Mouse (Mus musculus): ENCODE measurements around the gene Hivep3.

The Hivep3 gene

GRCm38 (mm10) chr4:120058157-120058556 lies 324.6 kb downstream of the Hivep3 start:
- DNase-seq (ENCODE audit: low spot score in 2 of 2) = no peak

GRCm38 (mm10) chr4:120058794-120059193 lies 325.2 kb downstream of the Hivep3 start:
- DNase-seq (ENCODE audit: low spot score in 2 of 2) = no peak

DNA sequence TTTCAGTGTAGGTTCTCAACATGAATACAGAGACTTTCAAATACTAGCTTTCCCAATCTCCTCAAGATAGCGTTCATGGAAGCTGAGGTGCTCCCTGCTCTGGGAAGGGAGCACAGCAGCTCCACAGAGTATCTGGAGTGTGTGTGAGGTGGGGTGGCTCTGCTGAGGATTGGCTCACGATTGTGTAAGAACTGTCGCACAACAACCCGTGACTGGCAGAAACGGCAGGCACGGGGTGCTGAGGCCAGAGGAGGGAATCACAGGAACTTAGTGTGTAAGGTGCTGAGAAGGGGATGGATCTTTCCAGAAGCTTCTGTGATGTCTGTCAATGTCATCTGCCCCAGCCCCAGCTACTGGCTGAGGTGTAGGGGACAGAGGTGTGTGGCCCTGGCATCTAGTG lies 328.1 kb downstream of the Hivep3 start:
- DNase-seq (ENCODE audit: low spot score in 2 of 2) = no peak

GRCm38 (mm10) chr4:120062198-120062597 lies 328.6 kb downstream of the Hivep3 start:
- DNase-seq (ENCODE audit: low spot score in 2 of 2) = no peak

- no peak for DNase-seq (ENCODE audit: low spot score in 2 of 2)
Observed at GRCm38 (mm10) chr4:120062754-120063153, 329.2 kb downstream of the Hivep3 start.

GRCm38 (mm10) chr4:120063353-120064124 lies 330.0 kb downstream of the Hivep3 start:
- DNase-seq (ENCODE audit: low spot score in 2 of 2) = no peak

GRCm38 (mm10) chr4:120064696-120065095 lies 331.1 kb downstream of the Hivep3 start, which contains the start of gene AL607142.1:
Gene AL607142.1, plus strand, starts transcription at chr4:120064996.
- DNase-seq (ENCODE audit: low spot score in 2 of 2) = no peak

DNA sequence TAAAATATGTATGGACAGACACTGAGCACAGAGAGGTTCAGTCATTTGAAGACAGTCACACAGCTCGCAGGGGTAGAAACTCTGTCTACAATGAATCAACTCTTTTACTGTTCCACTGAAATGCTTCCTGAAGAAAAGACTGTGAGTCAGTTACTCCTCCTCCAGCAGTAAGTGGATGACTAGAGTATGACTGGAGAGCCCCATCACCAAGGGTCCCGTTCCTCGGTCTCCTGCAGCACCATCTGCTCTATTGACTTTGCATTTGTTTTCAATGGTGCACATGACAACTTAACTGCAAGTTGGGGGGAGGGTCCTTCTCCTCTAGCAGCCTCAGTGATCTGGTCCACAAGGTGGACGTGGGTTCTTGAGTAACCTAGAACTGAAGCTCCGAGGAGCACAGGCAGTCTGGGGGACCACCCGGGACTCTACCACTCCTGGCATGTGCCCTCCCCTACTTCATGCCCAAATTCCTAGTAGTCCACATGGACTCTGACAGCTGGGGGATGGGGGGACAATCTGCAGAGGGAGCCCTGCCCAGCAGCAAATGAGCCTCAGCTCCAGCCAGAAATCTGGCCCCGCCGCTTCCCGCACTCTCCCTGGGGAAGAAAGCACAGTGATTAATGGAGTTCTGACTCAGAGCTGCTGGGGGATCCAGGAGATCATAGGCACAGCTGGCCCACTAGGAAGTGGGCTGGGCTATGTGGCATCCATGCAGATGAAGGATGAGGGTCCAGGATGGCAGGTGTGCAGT lies 333.4 kb downstream of the Hivep3 start:
- no peak for DNase-seq (ENCODE audit: low spot score in 2 of 2)

GRCm38 (mm10) chr4:120067592-120068235 lies 334.1 kb downstream of the Hivep3 start:
- DNase-seq (ENCODE audit: low spot score in 2 of 2) = no peak

- DNase-seq (ENCODE audit: low spot score in 2 of 2) = no peak
Observed at GRCm38 (mm10) chr4:120068883-120069581, 335.4 kb downstream of the Hivep3 start.

GRCm38 (mm10) chr4:120069582-120069980 lies 336.0 kb downstream of the Hivep3 start:
- DNase-seq (ENCODE audit: low spot score in 2 of 2) = no peak

DNA sequence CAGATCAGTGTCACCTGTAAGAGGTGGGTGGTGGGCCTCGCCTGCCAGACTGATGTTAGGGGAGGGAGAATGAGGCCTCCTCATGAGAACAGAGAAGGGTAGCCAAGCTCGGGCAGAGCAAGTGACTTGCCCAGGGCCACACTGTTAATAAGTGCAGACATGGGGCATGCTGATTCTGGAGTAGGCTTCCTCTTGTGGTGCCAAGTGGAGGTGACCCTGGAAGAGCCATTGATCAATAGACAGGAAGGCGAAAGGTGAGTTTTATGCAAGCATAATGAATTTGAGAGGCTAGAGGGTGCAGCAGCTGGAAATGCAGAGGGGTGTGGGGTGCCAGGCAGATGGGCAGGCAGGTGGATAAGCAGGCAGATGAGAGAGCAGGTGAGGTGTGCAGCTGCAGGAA lies 337.8 kb downstream of the Hivep3 start:
- DNase-seq (ENCODE audit: low spot score in 2 of 2) = no peak

- DNase-seq (ENCODE audit: low spot score in 2 of 2) = no peak
Observed at GRCm38 (mm10) chr4:120071842-120072507, 338.4 kb downstream of the Hivep3 start.

- DNase-seq (ENCODE audit: low spot score in 2 of 2) = no peak
Observed at GRCm38 (mm10) chr4:120074061-120074460, 340.5 kb downstream of the Hivep3 start.

- no peak for DNase-seq (ENCODE audit: low spot score in 2 of 2)
Observed at GRCm38 (mm10) chr4:120077322-120077721, 343.7 kb downstream of the Hivep3 start.

- DNase-seq (ENCODE audit: low spot score in 2 of 2) = no peak
Observed at GRCm38 (mm10) chr4:120082527-120082926, 348.9 kb downstream of the Hivep3 start.

DNA sequence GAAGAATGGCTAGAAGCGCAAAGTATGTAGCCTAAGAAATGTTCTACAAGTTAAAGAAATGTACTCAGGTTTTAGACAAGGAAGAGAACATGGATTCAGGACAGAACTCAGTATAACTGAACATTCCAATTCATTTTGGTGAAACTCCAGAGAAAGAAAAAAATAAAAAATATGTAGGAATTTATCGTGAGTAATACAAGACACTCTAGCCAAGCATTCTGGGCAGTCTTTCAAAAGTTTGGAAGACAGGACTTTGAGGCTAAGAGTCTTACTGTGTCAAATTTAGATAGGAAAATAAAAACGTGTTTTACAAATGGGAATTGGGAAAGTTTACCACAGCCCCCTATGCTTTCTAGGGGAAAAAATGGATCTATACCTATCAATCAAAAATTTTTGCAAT lies 350.1 kb downstream of the Hivep3 start:
- DNase-seq (ENCODE audit: low spot score in 2 of 2) = no peak

GRCm38 (mm10) chr4:120089536-120089935 lies 356.0 kb downstream of the Hivep3 start:
- DNase-seq (ENCODE audit: low spot score in 2 of 2) = no peak

GRCm38 (mm10) chr4:120091997-120092783 lies 358.6 kb downstream of the Hivep3 start:
- DNase-seq (ENCODE audit: low spot score in 2 of 2) = no peak

DNA sequence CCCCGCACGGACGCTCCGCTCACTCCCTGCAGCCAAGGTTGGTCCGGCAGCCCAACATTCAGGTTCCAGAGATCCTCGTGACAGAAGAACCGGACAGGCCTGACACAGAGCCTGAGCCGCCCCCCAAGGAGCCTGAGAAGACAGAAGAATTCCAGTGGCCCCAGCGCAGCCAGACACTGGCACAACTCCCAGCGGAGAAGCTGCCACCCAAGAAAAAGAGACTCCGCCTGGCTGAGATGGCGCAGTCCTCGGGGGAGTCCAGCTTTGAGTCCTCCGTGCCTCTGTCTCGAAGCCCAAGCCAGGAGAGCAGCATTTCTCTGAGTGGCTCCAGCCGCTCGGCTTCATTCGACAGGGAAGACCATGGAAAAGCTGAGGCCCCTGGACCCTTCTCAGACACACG lies 363.4 kb downstream of the Hivep3 start:
- DNase-seq (ENCODE audit: low spot score in 2 of 2) = no peak

DNA sequence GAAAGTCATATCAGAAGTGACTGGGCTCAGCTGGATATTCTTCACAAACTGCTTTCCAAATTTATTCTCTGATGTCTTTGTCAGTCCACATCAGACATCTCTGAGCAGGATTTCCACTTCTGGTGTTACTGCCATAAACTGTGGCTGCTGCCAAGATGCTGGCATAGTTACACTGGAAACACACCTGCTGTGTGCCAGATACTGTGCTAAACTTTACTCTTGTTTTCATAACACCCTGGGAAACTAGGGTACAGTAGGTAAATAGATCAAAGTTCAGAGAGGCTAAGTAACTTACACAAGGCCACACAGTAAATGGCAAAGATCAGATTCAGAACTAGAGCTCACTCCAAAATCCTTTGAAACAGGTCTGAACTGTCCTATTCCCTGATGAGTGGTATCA lies 367.6 kb downstream of the Hivep3 start:
- no peak for DNase-seq (ENCODE audit: low spot score in 2 of 2)

Data from spleen, postnatal 36 days (tissue).